Comparison of ENCODE assay signal across 8 mouse cellular contexts in the genomic region with DNA sequence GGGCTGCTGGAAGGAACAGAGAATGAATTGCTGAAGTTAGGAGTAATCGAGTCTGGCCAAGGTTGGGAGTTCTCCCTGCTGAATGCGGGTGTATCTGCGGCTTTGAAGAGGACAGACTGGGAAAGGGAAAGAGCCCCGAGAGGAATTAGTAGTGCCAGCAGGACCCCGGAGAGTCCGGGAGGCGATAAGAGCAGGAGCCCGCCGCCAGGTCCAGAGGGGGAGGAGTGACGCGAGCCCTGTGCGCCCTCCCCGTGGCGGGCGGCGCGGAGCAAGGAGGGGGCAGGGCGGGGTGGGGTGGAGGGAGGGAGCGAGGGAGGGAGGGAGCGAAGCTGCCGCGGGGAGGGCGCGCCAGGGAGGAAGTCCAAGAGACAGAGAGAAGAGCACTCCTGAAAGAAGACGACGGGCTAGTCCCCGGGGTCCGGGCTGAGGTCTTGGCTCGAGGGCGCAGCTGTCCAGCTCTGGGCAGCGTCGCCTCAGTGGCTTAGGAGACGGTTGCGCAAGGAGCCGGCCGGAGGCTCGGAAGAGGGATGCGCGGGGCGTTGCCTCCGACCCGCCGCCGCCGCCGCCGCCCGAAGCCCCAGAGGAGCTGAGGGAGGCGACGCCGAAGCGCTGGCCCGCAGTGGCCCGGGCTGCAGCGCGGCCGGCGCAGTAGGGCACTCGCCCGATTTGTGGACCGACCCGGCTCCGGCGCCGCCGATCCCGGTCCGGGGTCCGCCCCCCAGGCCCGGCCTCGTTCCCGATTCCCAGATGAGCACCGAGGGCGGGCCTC. TPM values are rescaled to one million over a fixed set of nuclear protein-coding genes. Genes with fewer than 3 reads are reported as not detected.
A peak's percentile ranks its signal among the peaks of the same experiment; 100 is the strongest.
DNase-seq lines count a peak whose midpoint lies in the region; ATAC-seq and TF ChIP-seq lines count a peak whose summit lies in the region.

A gene (plus strand): TSS at position 484 of the 769 bp plus-strand sequence.

- no peak for TF ChIP-seq CTCF in embryonic fibroblast, embryonic 13.5 days (IDR thresholded peaks at IDR 0.05; ENCODE audit: borderline replicate concordance, insufficient read depth, low read length)

- H3K4me3 ChIP-seq in liver, embryonic 11.5 days (ENCODE audit: low read depth, low read length), result peak within 1 kb of the TSS; percentile 46
- H3K4me3 ChIP-seq in embryonic fibroblast, embryonic 13.5 days (ENCODE audit: insufficient read depth, low read length), result peak within 1 kb of the TSS; percentile 45
- H3K4me3 ChIP-seq in hindbrain, embryonic 14.5 days (replicated peaks; ENCODE audit: low read length), result peak within 1 kb of the TSS; percentile 41

- no peak within 1 kb of the TSS for H3K9ac ChIP-seq in liver, embryonic 11.5 days (ENCODE audit: low read depth, low read length)
- H3K9ac ChIP-seq in hindbrain, embryonic 14.5 days, result peak within 1 kb of the TSS; percentile 47

- no peak for TF ChIP-seq POLR2A in embryonic fibroblast, embryonic 13.5 days (IDR thresholded peaks at IDR 0.05; ENCODE audit: low read depth, low read length)

- no peak within 1 kb of the TSS for H3K27ac ChIP-seq in liver, embryonic 11.5 days (ENCODE audit: low read depth, low read length)
- H3K27ac ChIP-seq in embryonic fibroblast, embryonic 13.5 days (ENCODE audit: insufficient read depth, low read length), result no peak within 1 kb of the TSS
- H3K27ac ChIP-seq in hindbrain, embryonic 14.5 days, result peak within 1 kb of the TSS; percentile 30; the same call in 1 of the 2 replicates

- H3K4me1 ChIP-seq in liver, embryonic 11.5 days (replicated peaks; ENCODE audit: control insufficient read depth, insufficient read depth, low read length), result peaks cover 4% of the 10 kb centered on the region; the same call in 1 of the 2 replicates
- H3K4me1 ChIP-seq in embryonic fibroblast, embryonic 13.5 days (ENCODE audit: control insufficient read depth, insufficient read depth, low read length), result no peaks in the 10 kb centered on the region
- peaks cover 19% of the 10 kb centered on the region for H3K4me1 ChIP-seq in hindbrain, embryonic 14.5 days (replicated peaks; ENCODE audit: control insufficient read depth, insufficient read depth, low read length)

- peaks cover 99% of the 10 kb centered on the region for H3K27me3 ChIP-seq in liver, embryonic 11.5 days (replicated peaks; ENCODE audit: control insufficient read depth, insufficient read depth, low read length)
- H3K27me3 ChIP-seq in hindbrain, embryonic 14.5 days (ENCODE audit: control insufficient read depth, insufficient read depth, low read length), result peaks cover 100% of the 10 kb centered on the region

- no peaks in the 10 kb centered on the region for H3K36me3 ChIP-seq in liver, embryonic 11.5 days (ENCODE audit: control insufficient read depth, insufficient read depth, low read length)
- no peaks in the 10 kb centered on the region for H3K36me3 ChIP-seq in hindbrain, embryonic 14.5 days (replicated peaks; ENCODE audit: control insufficient read depth, insufficient read depth)

- no peak for ATAC-seq in liver, embryonic 11.5 days (replicated peaks; ENCODE audit: low FRiP score)
- ATAC-seq in hindbrain, embryonic 14.5 days (ENCODE audit: low FRiP score), result no peak

- DNase-seq in liver, embryonic 11.5 days (ENCODE audit: low spot score), result peak; percentile 43
- DNase-seq in liver, result no peak
- DNase-seq in hindbrain, embryonic 14.5 days (ENCODE audit: low spot score), result no peak
- peak; percentile 43 for DNase-seq in lung, postnatal 25 days (ENCODE audit: low spot score)
- DNase-seq in urinary bladder, adult 2 months (ENCODE audit: low spot score), result no peak
- DNase-seq in left cerebral cortex, adult 8-10 months (ENCODE audit: low spot score in 2 of 2), result no peak
- no peak for DNase-seq in frontal cortex, postnatal 10 days (ENCODE audit: low spot score in 2 of 2)

- peak within 1 kb of the TSS; percentile 69 for H3K4me2 ChIP-seq in liver, embryonic 11.5 days
- peak within 1 kb of the TSS; percentile 68 for H3K4me2 ChIP-seq in hindbrain, embryonic 14.5 days (replicated peaks)

- WGBS in liver, embryonic 11.5 days, result under 1% methylated on average over 51 of the region's 74 CpGs
- 0% methylated on average over 62 of the region's 74 CpGs for WGBS in hindbrain, embryonic 14.5 days

- H3K9me3 ChIP-seq in liver, embryonic 11.5 days (ENCODE audit: control insufficient read depth, low read length), result no peaks in the 10 kb centered on the region
- no peaks in the 10 kb centered on the region for H3K9me3 ChIP-seq in hindbrain, embryonic 14.5 days (ENCODE audit: control insufficient read depth, low read length)

RNA-seq across cellular contexts. Expression of the gene that starts here (rescaled TPM):
- polyA plus RNA-seq in liver, embryonic 11.5 days (2014; fragmentation: Nextera tagmentation; extraction: Ambion mirVana), result 0.70 and 1.2 TPM in 2 replicates
- polyA plus RNA-seq in embryonic fibroblast, embryonic 13.5 days (2011; ENCODE audit: insufficient read length, low read depth, missing spikeins), result 1.4 and 2.0 TPM in 2 replicates
- polyA plus RNA-seq in hindbrain, embryonic 14.5 days (2014; fragmentation: Nextera tagmentation; extraction: Ambion mirVana), result 5.3 and 6.2 TPM in 2 replicates
- 14.1 and 15.0 TPM in 2 replicates for polyA plus RNA-seq in urinary bladder, adult 2 months (2012; rRNA removed)
- total RNA-seq in left cerebral cortex, adult 8-10 months (2022), result 1 to 10 TPM; 3.7 to 5.1 (median 4.6) TPM

Comparison
In these comparisons a context has a peak if more than half of its experiments do, and no peak if none do; other contexts are left out.
1. DNase-seq: peak in liver, embryonic 11.5 days (single experiment) and lung, postnatal 25 days (single experiment); none in liver (single experiment), hindbrain, embryonic 14.5 days (single experiment), urinary bladder, adult 2 months (single experiment), left cerebral cortex, adult 8-10 months (0 of 2) and frontal cortex, postnatal 10 days (0 of 2).
2. Peak in every context shown above with its lines, with median percentiles within 50 percentile points of each other: H3K4me3 ChIP-seq.